Mouse (Mus musculus): ENCODE measurements around the gene Dpm1. TPM values are rescaled to one million over a fixed set of nuclear protein-coding genes. Genes with fewer than 3 reads are reported as not detected.

The Dpm1 gene
- 10 to 100 TPM; 13.2 to 25.1 TPM for polyA plus RNA-seq (2012; fragmentation: generic; extraction: Trizol)

DNA sequence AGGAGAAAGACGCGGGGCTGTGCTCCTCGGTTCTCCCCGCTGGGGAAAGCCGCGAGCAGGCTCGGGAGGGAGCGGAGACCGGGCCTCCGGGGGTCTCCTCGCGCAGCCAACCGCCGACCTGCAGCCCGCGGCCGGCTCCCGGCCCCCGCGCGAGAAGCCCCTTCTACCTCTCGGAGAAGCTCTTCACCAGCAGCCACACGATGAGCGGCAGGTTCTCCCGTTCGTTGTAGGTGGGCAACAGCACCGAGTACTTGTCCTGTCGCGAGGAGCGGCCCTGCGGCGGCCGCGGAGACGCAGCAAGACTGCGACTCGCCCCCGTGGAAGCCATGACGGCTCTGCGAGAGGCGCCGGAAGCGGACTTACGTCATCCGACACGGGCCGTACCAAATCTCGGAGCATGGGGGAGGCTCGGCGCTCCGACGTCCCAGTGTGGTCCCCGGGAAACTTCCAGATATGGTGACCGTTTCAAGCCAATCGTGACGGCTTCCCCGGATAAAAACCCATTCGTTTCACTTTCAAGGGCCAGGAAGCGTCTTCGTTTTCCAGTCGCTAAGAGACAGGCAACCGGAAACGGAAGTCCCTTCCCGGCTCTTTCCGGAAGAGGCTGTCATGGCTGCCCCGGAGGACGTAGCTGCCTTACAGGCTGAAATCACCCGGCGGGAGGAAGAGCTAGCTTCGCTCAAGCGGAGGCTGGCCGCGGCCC lies at the start of gene Dpm1, which contains the start of the genes Gm20716 and Mocs3:
Dpm1 (minus strand) TSS at position 566 of the 703 bp plus-strand sequence.
Gm20716 (minus strand) TSS at position 339 of the 703 bp plus-strand sequence.
Mocs3 (plus strand) TSS at position 597 of the 703 bp plus-strand sequence.

DNA sequence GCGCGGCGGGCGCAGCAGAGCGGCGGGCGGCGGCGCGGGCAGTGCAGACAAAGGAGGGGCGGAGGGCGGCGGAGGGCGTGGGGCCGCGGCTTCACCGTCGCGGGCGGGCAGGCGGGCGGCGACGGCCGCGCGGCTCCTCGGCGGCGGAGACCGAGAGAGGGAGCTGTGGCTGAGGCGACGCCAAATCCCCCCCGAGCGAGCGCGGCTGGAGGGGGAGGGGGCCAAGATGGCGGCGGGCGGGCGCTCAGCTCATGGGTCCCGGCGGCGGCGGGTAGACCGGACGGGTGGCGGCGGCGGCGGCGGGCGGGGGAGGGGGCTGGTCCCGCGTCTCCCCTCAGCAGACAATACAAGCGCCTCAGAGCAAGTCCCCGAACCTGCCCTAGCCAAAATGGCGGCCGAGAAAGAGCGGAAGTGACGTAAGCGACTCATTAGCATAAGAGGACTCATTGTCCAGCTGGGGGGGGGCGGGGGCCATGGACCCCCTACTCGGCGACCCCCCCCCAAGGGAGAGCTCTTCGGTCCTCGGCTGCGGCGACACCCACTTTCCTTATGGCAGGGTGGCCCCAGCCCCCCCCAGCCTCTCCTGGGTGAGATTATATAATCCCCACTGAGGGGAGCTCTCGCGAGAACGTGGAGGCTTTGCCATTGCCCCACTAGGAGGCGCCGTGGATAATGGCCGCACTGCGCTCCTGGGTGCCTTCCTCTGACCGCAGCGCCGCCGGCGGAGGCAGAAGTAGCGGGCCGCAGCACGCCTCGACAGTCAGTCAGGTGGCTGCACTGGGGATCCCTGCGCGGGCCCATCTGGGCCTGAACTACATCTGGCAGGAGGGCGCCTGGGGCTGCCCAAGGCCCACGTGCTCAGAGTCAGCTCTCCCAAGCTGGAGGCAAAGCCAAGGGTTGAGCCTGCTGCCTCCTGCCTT lies 23.4 kb downstream of the Dpm1 start, which contains the start of gene Adnp:
Adnp (minus strand) TSS at position 388 of the 920 bp plus-strand sequence.

Other genes with a start within 250 kb of the Dpm1 start
- gene Ripor3, start 220.0 kb downstream of the Dpm1 start, polyA plus RNA-seq (2012; fragmentation: generic; extraction: Trizol), result under 1 TPM; 0.04 to 0.08 TPM
- gene Pard6b, start 149.6 kb downstream of the Dpm1 start, polyA plus RNA-seq (2012; fragmentation: generic; extraction: Trizol), result under 1 TPM; 0.21 to 0.37 TPM
- 1 to 10 TPM in 1 of 2 experiments, under 1 TPM in 1; 0.50 to 9.7 TPM for gene Adnp, start 23.5 kb downstream of the Dpm1 start, polyA plus RNA-seq (2012; fragmentation: generic; extraction: Trizol)
- 10 to 100 TPM in 1 of 2 experiments, 1 to 10 TPM in 1; 2.2 to 27.5 TPM for gene Gm20716, start 227 bp downstream of the Dpm1 start, polyA plus RNA-seq (2012; fragmentation: generic; extraction: Trizol)
- gene Mocs3, start within 50 bp of the Dpm1 start, polyA plus RNA-seq (2012; fragmentation: generic; extraction: Trizol), result 10 to 100 TPM in 1 of 2 experiments, 1 to 10 TPM in 1; 6.6 to 11.0 TPM
- gene Kcng1, start 51.1 kb upstream of the Dpm1 start, polyA plus RNA-seq (2012; fragmentation: generic; extraction: Trizol), result not detected